Mouse (Mus musculus) thymus, adult 2 months (tissue): ENCODE data around the gene Chrnd. TPM values are rescaled to one million over a fixed set of nuclear protein-coding genes. Genes with fewer than 3 reads are reported as not detected.

Experiments
- DNase-seq: peaks from one replicate; pipeline ENCODE4 v3.0.0; 2021
- H3K27ac ChIP-seq: fragments of 200-500 bp; 2 replicates; pipeline ENCODE4 v1.5.1; 2012; ENCODE audit warnings: low read length, control low read depth; ENCODE audit not compliant: control insufficient read depth, insufficient read depth
- H3K27me3 ChIP-seq: fragments of 200-500 bp; 2 replicates; pipeline ENCODE4 v1.6.1; 2012; ENCODE audit warnings: mild to moderate bottlenecking, low read length, moderate library complexity, mixed read lengths; ENCODE audit not compliant: control insufficient read depth, insufficient read depth
- H3K36me3 ChIP-seq: fragments of 200-500 bp; 2 replicates; pipeline ENCODE4 v1.6.1; 2012; ENCODE audit warnings: mild to moderate bottlenecking, low read length, moderate library complexity; ENCODE audit not compliant: control insufficient read depth, insufficient read depth
- H3K4me1 ChIP-seq: fragments of 200-500 bp; replicated peaks from 2 replicates; pipeline ENCODE4 v1.6.1; 2012; ENCODE audit warnings: low read length; ENCODE audit not compliant: control insufficient read depth, insufficient read depth
- H3K4me3 ChIP-seq: fragments of 200-500 bp; 2 replicates; pipeline ENCODE4 v1.5.1; 2012; ENCODE audit warnings: mild to moderate bottlenecking, low read length, control low read depth, moderate library complexity; ENCODE audit not compliant: control insufficient read depth, insufficient read depth
- CTCF ChIP-seq: fragments of 200-500 bp; IDR thresholded peaks from 2 replicates; pipeline ENCODE4 v1.5.1; 2012; ENCODE audit warnings: mild to moderate bottlenecking, control low read depth, low read length, moderate library complexity, borderline replicate concordance; ENCODE audit not compliant: control insufficient read depth, poor library complexity, insufficient read depth; ENCODE audit errors: extremely low read depth
- POLR2A ChIP-seq: fragments of 200-500 bp; IDR thresholded peaks from 2 replicates; pipeline ENCODE4 v1.6.1; 2012; ENCODE audit warnings: mild to moderate bottlenecking, low read length, control low read depth, moderate library complexity; ENCODE audit not compliant: control insufficient read depth, poor library complexity, insufficient read depth; ENCODE audit errors: extremely low read depth
- WGBS: fragments of 180-500 bp; shearing (Covaris S2); methylation state at CpG from one replicate; pipeline ENCODE4 v1.1.7; 2018; 5-methylcytosine and 5-hydroxymethylcytosine counted together
- polyA plus RNA-seq: library from polyadenylated mRNA; depleted of rRNA; stranded (reverse); fragments of >200 nt; gene quantifications from 2 replicates; pipeline ENCODE4 v1.2.3, GENCODE M21; 2012

Gene Chrnd
- polyA plus RNA-seq, 1 experiment = 0.09 TPM

GRCm38 (mm10) chr1:87198119-87199065, 8.0 kb downstream of the Chrnd start:
- WGBS = 84% methylated on average over 12 of the region's 12 CpGs
- TF ChIP-seq CTCF (no peak), POLR2A (no peak)
- H3K27ac ChIP-seq = no peak overlapping the region
- H3K36me3 ChIP-seq = no peaks in the 10 kb centered on the region
- H3K27me3 ChIP-seq = no peaks in the 10 kb centered on the region
- no peak overlapping the region for H3K4me3 ChIP-seq
- no peaks in the 10 kb centered on the region for H3K4me1 ChIP-seq
- DNase-seq = no peak

- no peak overlapping the region for H3K27ac ChIP-seq
- no peak for DNase-seq
- no peaks in the 10 kb centered on the region for H3K4me1 ChIP-seq
- WGBS = 27% methylated on average over 2 of the region's 2 CpGs
- no peak for TF ChIP-seq CTCF
- TF ChIP-seq POLR2A = no peak
- no peaks in the 10 kb centered on the region for H3K36me3 ChIP-seq
- H3K27me3 ChIP-seq = no peaks in the 10 kb centered on the region
- H3K4me3 ChIP-seq = no peak overlapping the region
These were observed 10.4 kb downstream of the Chrnd start for GRCm38 (mm10) chr1:87200811-87201210.

- no peak overlapping the region for H3K27ac ChIP-seq
- no peaks in the 10 kb centered on the region for H3K4me1 ChIP-seq
- H3K27me3 ChIP-seq = no peaks in the 10 kb centered on the region
- TF ChIP-seq POLR2A = no peak
- TF ChIP-seq CTCF = no peak
- no peak for DNase-seq
- H3K4me3 ChIP-seq = no peak overlapping the region
- no peaks in the 10 kb centered on the region for H3K36me3 ChIP-seq
- 39% methylated on average over 1 of the region's 1 CpGs for WGBS
These were observed 11.4 kb downstream of the Chrnd start for GRCm38 (mm10) chr1:87201848-87202247.

- DNase-seq = no peak
- H3K4me3 ChIP-seq = no peak overlapping the region
- no peaks in the 10 kb centered on the region for H3K27me3 ChIP-seq
- 84% methylated on average over 5 of the region's 5 CpGs for WGBS
- no peaks in the 10 kb centered on the region for H3K36me3 ChIP-seq
- H3K27ac ChIP-seq = no peak overlapping the region
- TF ChIP-seq POLR2A (no peak), CTCF (no peak)
- no peaks in the 10 kb centered on the region for H3K4me1 ChIP-seq
These were observed 13.4 kb downstream of the Chrnd start for GRCm38 (mm10) chr1:87203779-87204178.

- H3K27ac ChIP-seq = no peak within 1 kb of the TSS
- H3K36me3 ChIP-seq = no peaks in the 10 kb centered on the region
- no peak for DNase-seq
- 88% methylated on average over 7 of the region's 7 CpGs for WGBS
- no peak within 1 kb of the TSS for H3K4me3 ChIP-seq
- H3K27me3 ChIP-seq = no peaks in the 10 kb centered on the region
- TF ChIP-seq POLR2A (no peak), CTCF (no peak)
- H3K4me1 ChIP-seq = no peaks in the 10 kb centered on the region
These were observed 14.1 kb downstream of the Chrnd start, which contains the start of gene Chrng for GRCm38 (mm10) chr1:87204465-87204864. Gene Chrng (plus strand): TSS chr1:87204657.

DNA sequence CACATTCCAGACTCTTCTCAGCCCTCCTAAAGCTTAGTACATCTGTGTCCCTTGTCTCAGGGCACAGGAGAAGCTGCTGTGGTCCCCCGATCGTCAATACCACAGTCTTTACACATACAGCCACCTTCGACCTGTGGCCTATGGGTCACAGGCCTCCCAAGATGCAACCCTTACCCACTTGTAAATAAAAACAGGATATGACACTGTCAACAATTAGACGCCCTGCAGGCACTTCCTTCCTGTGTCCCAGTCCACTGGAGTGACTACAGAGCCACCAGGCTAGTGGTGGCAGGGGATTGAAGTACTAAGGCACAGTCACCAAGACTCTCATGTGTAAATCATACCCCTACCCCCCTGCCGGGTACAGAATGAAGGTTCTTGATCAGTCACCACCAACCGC, 14.6 kb downstream of the Chrnd start:
- 64% methylated on average over 6 of the region's 6 CpGs for WGBS
- no peaks in the 10 kb centered on the region for H3K36me3 ChIP-seq
- H3K27ac ChIP-seq = no peak overlapping the region
- DNase-seq = no peak
- no peak overlapping the region for H3K4me3 ChIP-seq
- TF ChIP-seq POLR2A (no peak), CTCF (no peak)
- H3K4me1 ChIP-seq = no peaks in the 10 kb centered on the region
- H3K27me3 ChIP-seq = no peaks in the 10 kb centered on the region
